Mouse (Mus musculus): Measurements from ENCODE around the gene Kcnma1.

DNA sequence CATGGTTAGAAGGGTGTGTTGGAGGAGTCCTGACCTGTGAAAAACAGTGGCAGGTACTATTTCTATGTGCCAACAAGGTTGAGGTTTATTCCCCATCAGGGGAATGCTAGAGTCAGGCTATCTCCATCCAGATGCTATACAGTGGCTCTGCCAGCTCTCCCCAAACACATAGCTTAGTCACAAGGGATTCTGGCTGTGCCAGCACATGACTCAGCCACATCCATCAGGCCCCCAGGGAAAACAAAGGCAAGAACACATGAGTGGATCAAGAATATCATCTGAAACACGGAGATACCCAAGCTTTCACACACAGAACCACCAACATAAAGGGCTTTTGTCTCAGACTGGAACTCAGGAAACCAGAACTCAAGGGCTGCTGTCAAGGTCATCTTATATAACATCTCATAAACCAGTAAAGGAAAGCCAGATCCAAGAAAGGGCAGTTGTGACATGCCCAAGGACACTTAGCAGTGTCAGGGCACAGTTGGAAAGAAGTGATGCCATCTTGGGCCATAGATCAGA is 103.1 kb downstream of the Kcnma1 start:
- TF ChIP-seq POLR2A (IDR thresholded peaks at IDR 0.05; ENCODE audit: control insufficient read depth in 1 of 2, insufficient read depth in 1 of 2, low read depth in 1 of 2, low read length in 2 of 2, poor library complexity in 1 of 2), result no peak
- TF ChIP-seq POLR2AphosphoS5 (IDR thresholded peaks at IDR 0.05; ENCODE audit: borderline replicate concordance, low read depth, low read length), result no peak

Data from MEL (cell line).